Mouse (Mus musculus) hindbrain, embryonic 16.5 days (tissue): ENCODE measurements around the gene Tmem151a. TPM values are rescaled to one million over a fixed set of nuclear protein-coding genes. Genes with fewer than 3 reads are reported as not detected.

Experiments
- ATAC-seq: fragments of 200-750 bp; cut with Nextera tagmentation; 2 replicates; pipeline ENCODE4 v1.8.0; 2017; ENCODE audit warnings: moderate TSS enrichment, moderate library complexity
- H3K27ac ChIP-seq: fragments of 300-500 bp; sonication (generic); 2 replicates; pipeline ENCODE4 v1.5.1; 2014; ENCODE audit warnings: low read depth, mild to moderate bottlenecking, control low read depth, low read length, moderate library complexity
- H3K27me3 ChIP-seq: fragments of 300-500 bp; sonication (generic); replicated peaks from 2 replicates; pipeline ENCODE4 v1.6.1; 2014; ENCODE audit warnings: low read length; ENCODE audit not compliant: control insufficient read depth, insufficient read depth
- H3K36me3 ChIP-seq: fragments of 300-500 bp; sonication (generic); 2 replicates; pipeline ENCODE4 v1.6.1; 2014; ENCODE audit warnings: mild to moderate bottlenecking, low read length, moderate library complexity, mixed read lengths; ENCODE audit not compliant: control insufficient read depth, insufficient read depth
- H3K4me1 ChIP-seq: fragments of 300-500 bp; sonication (generic); 2 replicates; pipeline ENCODE4 v1.6.1; 2014; ENCODE audit warnings: low read depth, low read length; ENCODE audit not compliant: control insufficient read depth, insufficient read depth
- H3K4me2 ChIP-seq: fragments of 300-500 bp; sonication (generic); 2 replicates; pipeline ENCODE4 v1.6.1; 2014; ENCODE audit warnings: mild to moderate bottlenecking, low read length, control low read depth, moderate library complexity
- H3K4me3 ChIP-seq: fragments of 300-500 bp; sonication (generic); 2 replicates; pipeline ENCODE4 v1.5.1; 2014; ENCODE audit warnings: mild to moderate bottlenecking, low read length, control low read depth, moderate library complexity
- H3K9ac ChIP-seq: fragments of 300-500 bp; sonication (generic); 2 replicates; pipeline ENCODE4 v1.6.1; 2014; ENCODE audit warnings: low read depth, mild to moderate bottlenecking, control low read depth, low read length, moderate library complexity
- H3K9me3 ChIP-seq: fragments of 300-500 bp; sonication (generic); 2 replicates; pipeline ENCODE4 v1.6.1; 2014; ENCODE audit warnings: mild to moderate bottlenecking, low read length, moderate library complexity; ENCODE audit not compliant: control insufficient read depth
- WGBS: fragments of 180-500 bp; shearing (Covaris S2); extraction: QIAGEN DNeasy Blood & Tissue Kit; methylation state at CpG from one replicate; pipeline ENCODE4 v1.1.7; 2014; 5-methylcytosine and 5-hydroxymethylcytosine counted together
- polyA plus RNA-seq: library from polyadenylated mRNA; unstranded; fragments of >200 nt; fragmentation: Nextera tagmentation; extraction: Ambion mirVana; gene quantifications from 2 replicates; pipeline ENCODE4 v1.2.1, GENCODE M21; 2015

Tmem151a gene
- polyA plus RNA-seq, 1 experiment from 2014 or later, result 49.0 TPM

DNA sequence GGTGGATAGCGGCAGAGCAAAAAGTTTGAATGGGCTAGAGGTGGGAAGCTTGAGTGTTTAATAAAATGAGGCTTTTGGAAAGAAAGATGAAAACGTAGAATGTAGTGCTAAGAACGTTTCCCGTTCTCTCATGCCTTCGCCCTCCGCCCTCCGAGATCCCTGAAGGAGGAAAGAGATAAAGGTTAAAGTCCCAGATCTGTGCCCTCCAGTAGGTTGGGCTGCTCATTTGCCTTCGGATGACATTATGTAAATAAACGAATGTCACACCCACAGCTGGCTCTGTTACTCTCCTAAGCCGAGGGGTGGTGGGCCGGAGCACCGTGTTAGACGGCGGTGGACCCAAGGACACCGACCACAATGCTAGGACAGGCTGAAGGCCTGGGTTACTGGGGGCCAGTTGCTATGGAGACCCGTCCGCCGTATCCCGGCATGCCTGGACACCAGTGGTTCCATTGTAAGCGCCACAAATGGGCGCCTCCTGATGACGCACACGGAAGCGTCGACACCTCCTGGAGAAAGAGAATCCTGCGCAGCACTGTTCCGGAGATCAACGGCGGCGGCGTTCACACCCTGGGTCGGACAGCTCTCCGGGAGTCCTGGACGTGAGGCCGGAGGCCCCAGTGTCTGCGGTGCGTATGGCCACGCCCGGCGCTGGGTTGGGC is 44.3 kb downstream of the Tmem151a start, which contains the start of gene Brms1:
TSS of gene Brms1 (plus strand) at position 493 of the 662 bp plus-strand sequence.
- peak within 1 kb of the TSS; percentile 92 for H3K4me3 ChIP-seq
- peak within 1 kb of the TSS; percentile 83 for H3K9ac ChIP-seq
- peak within 1 kb of the TSS; percentile 67; the same call in 1 of the 2 replicates for H3K27ac ChIP-seq
- peaks cover 27% of the 10 kb centered on the region for H3K4me1 ChIP-seq
- WGBS, result 7% methylated on average over 40 of the region's 40 CpGs
- H3K9me3 ChIP-seq, result no peaks in the 10 kb centered on the region
- peaks cover 5% of the 10 kb centered on the region; the same call in 1 of the 2 replicates for H3K36me3 ChIP-seq
- H3K27me3 ChIP-seq, result no peaks in the 10 kb centered on the region
- ATAC-seq, result peak; percentile 67
- peak within 1 kb of the TSS; percentile 96 for H3K4me2 ChIP-seq

DNA sequence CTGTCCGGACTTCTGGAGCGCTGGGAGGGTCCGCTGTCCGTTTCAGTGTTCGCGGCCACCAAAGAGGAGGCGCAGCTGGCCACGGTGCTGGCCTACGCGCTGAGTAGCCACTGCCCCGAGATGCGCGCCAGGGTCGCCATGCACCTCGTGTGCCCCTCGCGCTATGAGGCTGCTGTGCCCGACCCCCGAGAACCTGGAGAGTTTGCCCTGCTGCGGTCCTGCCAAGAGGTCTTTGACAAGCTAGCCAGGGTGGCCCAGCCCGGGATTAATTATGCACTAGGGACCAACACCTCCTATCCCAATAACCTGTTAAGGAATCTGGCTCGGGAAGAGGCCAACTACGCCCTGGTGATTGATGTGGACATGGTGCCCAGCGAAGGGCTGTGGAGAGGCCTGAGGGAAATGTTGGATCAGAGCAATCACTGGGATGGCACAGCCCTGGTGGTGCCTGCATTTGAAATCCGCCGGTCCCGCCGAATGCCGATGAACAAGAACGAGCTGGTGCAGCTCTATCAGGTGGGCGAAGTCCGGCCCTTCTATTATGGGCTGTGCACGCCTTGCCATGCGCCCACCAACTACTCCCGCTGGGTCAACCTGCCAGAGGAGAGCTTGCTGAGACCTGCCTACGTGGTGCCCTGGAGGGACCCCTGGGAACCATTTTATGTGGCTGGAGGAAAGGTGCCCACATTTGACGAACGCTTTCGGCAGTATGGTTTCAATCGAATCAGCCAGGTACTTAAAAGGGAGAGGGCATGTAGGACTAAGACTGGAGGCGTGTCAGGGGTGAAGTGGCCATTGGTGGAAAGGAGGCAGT is 45.8 kb downstream of the Tmem151a start:
- 12% methylated on average over 41 of the region's 41 CpGs for WGBS
- Histone ChIP-seq H3K9me3 (no peaks in the 10 kb centered on the region), H3K27me3 (no peaks in the 10 kb centered on the region), H3K9ac (peak overlapping the region; percentile 88), H3K4me2 (peak overlapping the region; percentile 96), H3K27ac (peak overlapping the region; percentile 87), H3K36me3 (peaks cover 2% of the 10 kb centered on the region; the same call in 1 of the 2 replicates), H3K4me3 (peak overlapping the region; percentile 92), H3K4me1 (peaks cover 27% of the 10 kb centered on the region)
- ATAC-seq, result peak; percentile 6; the same call in 1 of the 2 replicates

DNA sequence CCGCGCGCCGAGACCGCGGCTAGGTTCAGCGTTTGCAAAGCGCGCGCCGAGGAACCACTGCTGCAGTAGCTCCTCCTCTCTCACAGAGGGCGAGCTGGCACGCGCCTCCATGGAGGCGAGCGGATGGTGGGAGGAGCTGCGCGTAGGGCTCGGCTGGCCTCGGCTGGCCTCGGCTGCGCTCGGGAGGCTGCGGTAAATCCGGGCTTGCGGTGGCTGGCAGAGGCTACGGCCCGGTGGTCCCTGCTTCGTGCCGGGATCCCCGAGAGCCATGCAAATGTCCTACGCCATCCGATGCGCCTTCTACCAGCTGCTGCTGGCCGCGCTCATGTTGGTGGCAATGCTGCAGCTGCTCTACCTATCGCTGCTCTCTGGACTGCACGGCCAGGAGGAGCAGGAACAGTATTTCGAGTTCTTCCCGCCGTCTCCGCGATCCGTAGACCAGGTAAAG is 46.6 kb downstream of the Tmem151a start, which contains the start of the genes B4gat1 and AC124502.3:
TSS of gene B4gat1 (plus strand) at position 118 of the 448 bp plus-strand sequence.
TSS of gene AC124502.3 (plus strand) at position 183 of the 448 bp plus-strand sequence.
- peak within 1 kb of the TSS; percentile 92 for H3K4me3 ChIP-seq
- no peaks in the 10 kb centered on the region; the same call in 1 of the 2 replicates for H3K36me3 ChIP-seq
- no peaks in the 10 kb centered on the region for H3K9me3 ChIP-seq
- WGBS, result 0% methylated on average over 42 of the region's 44 CpGs
- H3K9ac ChIP-seq, result peak within 1 kb of the TSS; percentile 88
- no peaks in the 10 kb centered on the region for H3K27me3 ChIP-seq
- H3K4me1 ChIP-seq, result peaks cover 27% of the 10 kb centered on the region
- peak within 1 kb of the TSS; percentile 96 for H3K4me2 ChIP-seq
- H3K27ac ChIP-seq, result peak within 1 kb of the TSS; percentile 87
- ATAC-seq, result peak; percentile 93

DNA sequence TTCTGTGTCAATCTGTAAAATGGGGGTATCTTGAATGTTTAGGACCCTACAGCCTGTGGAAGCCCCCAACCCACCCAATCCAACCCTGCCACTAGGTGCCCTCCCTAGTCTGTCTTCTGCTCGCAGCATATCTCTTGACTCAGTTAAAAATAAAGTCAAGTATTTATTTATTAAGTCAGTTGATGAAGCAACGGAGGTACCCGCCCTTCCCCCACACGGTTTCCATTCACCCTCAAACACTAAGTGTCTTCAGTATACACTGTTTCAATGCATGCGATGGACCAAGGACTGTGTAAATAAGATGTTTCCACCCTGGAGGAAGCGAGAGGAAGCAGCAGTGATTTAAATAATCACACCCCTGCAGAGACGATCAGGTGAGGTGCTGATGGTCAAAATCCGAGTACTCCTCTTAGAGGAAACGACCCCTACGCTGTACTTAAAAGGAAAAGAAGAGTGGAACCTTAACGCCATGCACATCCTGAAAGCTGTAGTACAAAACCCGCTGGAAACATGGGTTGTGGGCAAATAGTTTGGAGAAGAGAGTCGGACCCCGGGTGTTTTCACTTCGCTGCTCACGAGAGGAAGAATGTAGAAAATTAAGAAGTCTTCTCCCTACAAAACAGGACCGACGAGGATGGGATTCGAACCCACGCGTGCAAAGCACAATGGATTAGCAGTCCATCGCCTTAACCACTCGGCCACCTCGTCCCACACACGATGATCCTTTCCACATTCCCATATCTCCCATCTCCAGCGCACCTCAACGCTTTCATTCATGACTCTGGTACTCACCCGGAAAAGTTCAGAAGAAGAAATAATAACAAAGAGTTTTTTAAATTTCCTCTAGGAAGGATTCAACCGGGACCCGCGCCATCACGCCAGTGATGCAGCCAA is 47.4 kb downstream of the Tmem151a start:
- peak; percentile 55 for ATAC-seq
- H3K27me3 ChIP-seq, result no peaks in the 10 kb centered on the region
- no peaks in the 10 kb centered on the region for H3K36me3 ChIP-seq
- WGBS, result 6% methylated on average over 32 of the region's 32 CpGs
- H3K4me2 ChIP-seq, result peak overlapping the region; percentile 96
- H3K9me3 ChIP-seq, result no peaks in the 10 kb centered on the region
- peak overlapping the region; percentile 88 for H3K9ac ChIP-seq
- H3K4me1 ChIP-seq, result peaks cover 27% of the 10 kb centered on the region
- H3K27ac ChIP-seq, result peak overlapping the region; percentile 87
- H3K4me3 ChIP-seq, result peak overlapping the region; percentile 92

DNA sequence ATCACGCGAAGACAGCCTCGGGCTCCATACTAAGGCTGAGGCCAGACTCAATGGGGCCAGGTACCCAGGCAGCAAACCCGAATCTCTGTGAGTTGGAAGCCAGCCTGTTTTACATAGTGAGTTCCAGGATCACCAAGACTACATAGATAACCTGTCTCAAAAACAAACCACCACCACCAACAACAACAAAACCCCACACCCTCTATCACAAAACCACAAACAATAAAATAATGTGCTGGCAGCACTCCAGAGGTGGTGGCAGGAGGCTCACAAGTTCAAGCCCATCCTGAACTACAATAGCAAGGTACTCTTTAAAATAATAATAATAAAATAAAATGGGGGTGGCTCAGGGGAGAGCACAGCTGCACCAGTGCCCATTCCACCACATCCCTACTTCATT is 48.8 kb downstream of the Tmem151a start:
- Histone ChIP-seq H3K27me3 (no peaks in the 10 kb centered on the region), H3K27ac (no peak overlapping the region), H3K4me1 (peaks cover 21% of the 10 kb centered on the region), H3K4me2 (no peak overlapping the region), H3K4me3 (no peak overlapping the region), H3K9ac (no peak overlapping the region), H3K36me3 (peaks cover 3% of the 10 kb centered on the region; the same call in 1 of the 2 replicates), H3K9me3 (no peaks in the 10 kb centered on the region)
- no peak for ATAC-seq
- 90% methylated on average over 4 of the region's 4 CpGs for WGBS

DNA sequence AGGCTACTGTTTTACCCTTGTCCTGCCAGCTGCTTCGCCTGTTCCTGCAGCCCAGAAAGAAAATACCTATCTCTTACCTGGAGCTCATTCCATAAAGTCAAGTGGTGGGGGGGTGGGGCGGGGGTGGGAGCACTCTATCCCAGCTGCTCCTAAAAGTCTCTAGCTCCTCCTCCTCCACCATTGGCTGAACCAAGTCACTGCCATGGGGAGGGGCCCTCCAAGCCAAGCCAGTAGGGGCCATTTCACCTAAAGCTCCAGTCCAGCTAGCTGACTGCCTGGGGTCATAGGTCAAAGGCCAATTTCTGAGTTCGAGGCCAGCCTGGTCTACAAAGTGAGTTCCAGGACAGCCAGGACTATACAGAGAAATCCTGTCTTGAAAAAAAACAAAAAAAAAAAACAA is 52.6 kb downstream of the Tmem151a start:
- Histone ChIP-seq H3K9me3 (no peaks in the 10 kb centered on the region), H3K27me3 (no peaks in the 10 kb centered on the region), H3K36me3 (peaks cover 22% of the 10 kb centered on the region), H3K27ac (no peak overlapping the region), H3K9ac (no peak overlapping the region), H3K4me1 (peaks cover 2% of the 10 kb centered on the region), H3K4me2 (no peak overlapping the region), H3K4me3 (no peak overlapping the region)
- no peak for ATAC-seq
- 87% methylated on average over 3 of the region's 3 CpGs for WGBS

DNA sequence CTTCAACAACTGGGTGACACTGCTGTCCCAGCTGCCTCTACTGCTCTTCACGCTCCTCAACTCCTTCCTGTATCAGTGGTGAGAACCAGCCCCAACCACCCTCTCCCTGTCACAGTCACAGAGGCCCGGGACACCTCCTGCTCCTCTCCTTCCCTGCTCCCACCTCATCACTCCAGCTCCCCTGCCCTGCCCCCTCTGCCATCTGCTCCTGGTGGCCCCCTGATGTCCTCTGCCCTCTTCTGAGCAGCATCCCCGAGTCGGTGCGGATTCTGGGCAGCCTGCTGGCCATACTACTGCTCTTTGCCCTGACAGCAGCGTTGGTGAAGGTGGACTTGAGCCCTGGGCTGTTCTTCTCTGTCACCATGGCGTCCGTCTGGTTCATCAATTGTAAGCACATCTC is 59.2 kb downstream of the Tmem151a start:
- 87% methylated on average over 8 of the region's 8 CpGs for WGBS

DNA sequence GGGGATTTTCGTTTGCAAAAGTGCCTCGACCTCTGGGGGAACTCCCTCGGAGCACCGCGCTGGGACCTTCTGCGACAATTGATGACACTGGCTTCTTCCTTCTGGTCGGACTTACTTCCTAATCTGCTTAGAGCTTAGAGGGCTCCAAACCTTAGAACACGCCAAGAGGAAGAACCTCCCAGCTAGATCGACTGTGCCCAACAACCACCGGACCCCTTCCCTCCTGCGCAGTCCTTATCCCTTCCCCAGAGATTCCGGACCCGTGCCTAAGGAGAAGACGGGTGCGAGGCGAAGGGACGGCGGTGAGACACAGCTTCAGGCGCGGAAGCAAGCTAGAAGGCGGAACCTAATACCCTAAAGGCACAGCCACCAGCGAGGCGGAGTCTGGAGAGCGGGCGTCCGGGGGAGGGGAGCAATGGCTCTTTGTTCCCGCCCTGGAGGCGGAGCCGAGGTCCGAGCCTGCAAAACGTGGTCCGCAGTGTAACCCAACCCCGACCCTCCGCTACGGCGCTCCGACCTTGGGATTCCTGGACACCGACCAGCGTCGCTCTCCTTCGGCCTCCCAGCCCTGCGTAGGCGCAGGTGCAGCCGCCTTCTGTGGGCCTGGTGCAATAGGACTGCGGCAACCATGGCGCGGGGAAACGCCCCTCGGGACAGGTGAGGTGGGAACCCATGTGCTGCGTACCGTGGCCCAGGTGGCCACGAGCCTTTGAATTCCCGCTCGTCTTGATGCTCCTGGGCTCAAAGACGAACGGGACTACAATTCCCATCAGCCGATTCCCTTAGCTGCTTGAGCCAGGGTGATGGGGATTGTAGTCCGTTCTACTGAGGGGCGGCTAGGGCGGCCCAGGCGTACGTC is 61.5 kb downstream of the Tmem151a start, which contains the start of gene Slc29a2:
TSS of gene Slc29a2 (plus strand) at position 240 of the 859 bp plus-strand sequence.
- peak; percentile 96 for ATAC-seq
- H3K9ac ChIP-seq, result peak within 1 kb of the TSS; percentile 91
- no peaks in the 10 kb centered on the region for H3K27me3 ChIP-seq
- H3K4me3 ChIP-seq, result peak within 1 kb of the TSS; percentile 86
- WGBS, result 0% methylated on average over 55 of the region's 62 CpGs
- H3K9me3 ChIP-seq, result no peaks in the 10 kb centered on the region
- H3K4me2 ChIP-seq, result peak within 1 kb of the TSS; percentile 90
- H3K27ac ChIP-seq, result peak within 1 kb of the TSS; percentile 90
- H3K4me1 ChIP-seq, result peaks cover 3% of the 10 kb centered on the region; the same call in 1 of the 2 replicates
- H3K36me3 ChIP-seq, result peaks cover 8% of the 10 kb centered on the region; the same call in 1 of the 2 replicates

More for the DNA sequence above, 59.2 kb downstream of the Tmem151a start:
- H3K36me3 ChIP-seq, result peaks cover 18% of the 10 kb centered on the region
- no peaks in the 10 kb centered on the region for H3K27me3 ChIP-seq
- no peak overlapping the region for H3K4me2 ChIP-seq
- H3K4me1 ChIP-seq, result peaks cover 3% of the 10 kb centered on the region; the same call in 1 of the 2 replicates
- H3K27ac ChIP-seq, result no peak overlapping the region
- no peak overlapping the region for H3K4me3 ChIP-seq
- ATAC-seq, result no peak
- H3K9me3 ChIP-seq, result no peaks in the 10 kb centered on the region
- no peak overlapping the region for H3K9ac ChIP-seq
